Mouse (Mus musculus) myocyte (in vitro differentiated cells): ENCODE data around the gene Safb.

Experiments
- E2F4 ChIP-seq: IDR thresholded peaks from one replicate; pipeline ENCODE4 v1.6.1; 2011; ENCODE audit warnings: mild to moderate bottlenecking, control low read depth, moderate library complexity; ENCODE audit not compliant: insufficient read depth
- MAX ChIP-seq: IDR thresholded peaks from one replicate; pipeline ENCODE4 v1.6.1; 2011; ENCODE audit warnings: low read depth, mild to moderate bottlenecking, control low read depth
- MYOG ChIP-seq, 3 experiments: IDR thresholded peaks; one replicate each; pipeline ENCODE4 v1.6.1; 2011; ENCODE audit warnings: control low read depth in 2 of 3, low read depth in 2 of 3, mild to moderate bottlenecking in 2 of 3; ENCODE audit not compliant: insufficient read length in 2 of 3, control insufficient read depth in 1 of 3, insufficient read depth in 1 of 3
- POLR2A ChIP-seq: IDR thresholded peaks from one replicate; pipeline ENCODE4 v1.6.1; 2011; ENCODE audit warnings: low read depth, mild to moderate bottlenecking, control low read depth, moderate library complexity; ENCODE audit not compliant: insufficient read length
- REST ChIP-seq: IDR thresholded peaks from one replicate; pipeline ENCODE4 v1.6.1; 2011; ENCODE audit warnings: mild to moderate bottlenecking, control low read depth, moderate library complexity; ENCODE audit not compliant: insufficient read depth, insufficient read length
- TCF12 ChIP-seq: IDR thresholded peaks from one replicate; pipeline ENCODE4 v1.6.1; 2011; ENCODE audit warnings: mild to moderate bottlenecking, control low read depth; ENCODE audit not compliant: poor library complexity, insufficient read depth, severe bottlenecking
- USF1 ChIP-seq: IDR thresholded peaks from one replicate; pipeline ENCODE4 v1.6.1; 2011; ENCODE audit warnings: low read depth, mild to moderate bottlenecking, control low read depth, moderate library complexity

GRCm38 (mm10) chr17:56604070-56604380 lies 19.4 kb downstream of the Safb start:
- TF ChIP-seq POLR2A (no peak), TCF12 (no peak), MAX (no peak), E2F4 (no peak), USF1 (no peak), MYOG (IDR thresholded peaks at IDR 0.05; ENCODE audit: control insufficient read depth in 1 of 3, insufficient read depth in 1 of 3, insufficient read length in 2 of 3, low read depth in 2 of 3) (no peak), REST (no peak)
